Mouse (Mus musculus): ENCODE measurements around the gene Dmkn.
"Not testable (repeated sequence)": the region's sequence is repeated elsewhere in the genome, so short reads cannot be mapped to it uniquely, and the experiment has no call there.

GRCm38 (mm10) chr7:30730064-30730722, 33.4 kb upstream of the Dmkn start:
- not testable (repeated sequence) for TF ChIP-seq CTCF, POLR2A (IDR thresholded peaks at IDR 0.05; ENCODE audit: insufficient read depth, low read depth, low read length)

Measured in olfactory bulb, adult 2 months (tissue).